Mouse (Mus musculus) adrenal gland, postnatal 25 days (tissue): Measurements from ENCODE around the gene Gm10256. TPM values are rescaled to one million over a fixed set of nuclear protein-coding genes. Genes with fewer than 3 reads are reported as not detected.
"Not testable (repeated sequence)": the region's sequence is repeated elsewhere in the genome, so short reads cannot be mapped to it uniquely, and the experiment has no call there.

Experiments
- DNase-seq: peaks from one replicate; pipeline ENCODE4 v3.0.0; 2021; ENCODE audit warnings: mixed read lengths
- long read RNA-seq: library from polyadenylated mRNA; stranded (forward); transcript quantifications from one replicate; pipeline ENCODE4 v2.0.0, GENCODE M21; 2021
- total RNA-seq: library from RNA; stranded (reverse); gene quantifications from 2 replicates; pipeline ENCODE4 v1.2.3, GENCODE M21; 2021

Gm10256 gene
- total RNA-seq, result not detected in 2 replicates
- long read RNA-seq, result 0 reads

DNA sequence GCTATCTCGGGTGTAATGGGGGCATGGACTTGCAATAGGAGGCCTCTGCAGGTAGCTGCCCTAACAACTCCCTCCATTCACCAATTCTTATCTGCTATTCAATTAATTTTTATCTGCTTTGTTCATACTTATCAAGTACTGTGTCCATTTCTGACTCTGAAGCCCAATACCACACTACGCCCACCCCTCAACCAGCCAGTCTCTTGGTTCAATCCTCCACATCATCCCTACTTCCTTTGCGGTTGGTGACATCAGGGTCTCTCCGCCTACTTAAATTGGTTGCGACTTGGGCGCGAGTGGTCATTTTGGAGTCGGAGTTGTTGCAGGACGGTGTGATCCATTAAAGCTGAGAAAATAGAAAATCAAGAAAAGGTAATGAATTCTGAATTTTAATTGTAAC lies at the start of gene Gm10256, which contains the start of gene Rbmy:
Gene Gm10256, plus strand, starts transcription at position 320 of the 400 bp plus-strand sequence.
Gene Rbmy, plus strand, starts transcription at position 301 of the 400 bp plus-strand sequence.
- DNase-seq, result not testable (repeated sequence)

GRCm38 (mm10) chrY:2796105-2796504 lies 34.4 kb upstream of the Gm10256 start, which contains the start of gene Gm4064:
Gene Gm4064 (minus strand): TSS chrY:2796205.
- DNase-seq, result not testable (repeated sequence)

DNA sequence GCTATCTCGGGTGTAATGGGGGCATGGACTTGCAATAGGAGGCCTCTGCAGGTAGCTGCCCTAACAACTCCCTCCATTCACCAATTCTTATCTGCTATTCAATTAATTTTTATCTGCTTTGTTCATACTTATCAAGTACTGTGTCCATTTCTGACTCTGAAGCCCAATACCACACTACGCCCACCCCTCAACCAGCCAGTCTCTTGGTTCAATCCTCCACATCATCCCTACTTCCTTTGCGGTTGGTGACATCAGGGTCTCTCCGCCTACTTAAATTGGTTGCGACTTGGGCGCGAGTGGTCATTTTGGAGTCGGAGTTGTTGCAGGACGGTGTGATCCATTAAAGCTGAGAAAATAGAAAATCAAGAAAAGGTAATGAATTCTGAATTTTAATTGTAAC lies 70.2 kb downstream of the Gm10256 start, which contains the start of gene Gm10352:
Gene Gm10352, plus strand, starts transcription at position 301 of the 400 bp plus-strand sequence.
- DNase-seq, result not testable (repeated sequence)

Other genes with a start within 250 kb of the Gm10256 start
- not detected in 2 replicates for gene H2al2c, start 231.6 kb upstream of the Gm10256 start, total RNA-seq
- gene Sry, start 167.0 kb upstream of the Gm10256 start, total RNA-seq, result not detected in 2 replicates
- not detected in 2 replicates for gene H2al2b, start 110.0 kb upstream of the Gm10256 start, total RNA-seq
- gene Gm4064, start 34.5 kb upstream of the Gm10256 start, total RNA-seq, result not detected in 2 replicates
- not detected in 2 replicates for gene Rbmy, start within 50 bp of the Gm10256 start, total RNA-seq
- not detected in 2 replicates for gene Gm10352, start 70.3 kb downstream of the Gm10256 start, total RNA-seq
- not detected in 2 replicates for gene Gm29289, start 101.9 kb downstream of the Gm10256 start, total RNA-seq